Mouse (Mus musculus) brain, embryonic 14.5 days (tissue): ENCODE measurements at regions not wholly inside any gene's neighbourhood (a gene's known extent, or its start where the extent isn't known, plus 50 kb on each side); places are given as distances from the start of the nearest gene placed in this dataset.
A peak's percentile ranks its signal among the peaks of the same experiment; 100 is the strongest.

Experiments
- DNase-seq: peaks from one replicate; pipeline ENCODE4 v3.0.0-alpha.2; 2011; ENCODE audit warnings: low read depth
- CTCF ChIP-seq: fragments of 200-500 bp; IDR thresholded peaks from 2 replicates; pipeline ENCODE4 v1.5.1; 2012; ENCODE audit warnings: inconsistent platforms, mild to moderate bottlenecking, moderate library complexity, borderline replicate concordance; ENCODE audit not compliant: insufficient read depth, insufficient read length; ENCODE audit errors: extremely low read depth
- POLR2A ChIP-seq: fragments of 200-500 bp; IDR thresholded peaks from 2 replicates; pipeline ENCODE4 v1.6.1; 2012; ENCODE audit warnings: mild to moderate bottlenecking, inconsistent platforms, borderline replicate concordance; ENCODE audit not compliant: poor library complexity, insufficient read depth, insufficient read length, severe bottlenecking; ENCODE audit errors: extremely low read depth

GRCm38 (mm10) chr12:31156154-31156720 lies 82.6 kb downstream of the Fam110c start:
- no peak for TF ChIP-seq POLR2A
- TF ChIP-seq CTCF: no peak
- no peak for DNase-seq

DNA sequence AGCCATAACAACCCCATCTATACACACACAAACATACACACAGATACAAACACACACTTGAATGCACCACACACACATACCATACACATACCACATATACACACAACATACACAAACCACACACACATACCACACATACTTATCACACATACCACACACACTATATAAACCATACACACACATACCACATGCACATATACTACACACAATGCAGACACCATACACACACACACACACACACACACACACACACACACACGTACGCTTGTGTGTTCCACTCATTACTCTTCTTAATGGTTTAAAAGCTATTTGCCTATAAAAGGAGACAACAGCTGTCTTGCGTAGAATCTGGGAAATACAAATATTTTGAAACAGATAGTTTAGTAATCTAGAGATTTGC lies 83.1 kb upstream of the Gm6993 start:
- TF ChIP-seq CTCF (no peak), POLR2A (no peak)
- no peak for DNase-seq

DNA sequence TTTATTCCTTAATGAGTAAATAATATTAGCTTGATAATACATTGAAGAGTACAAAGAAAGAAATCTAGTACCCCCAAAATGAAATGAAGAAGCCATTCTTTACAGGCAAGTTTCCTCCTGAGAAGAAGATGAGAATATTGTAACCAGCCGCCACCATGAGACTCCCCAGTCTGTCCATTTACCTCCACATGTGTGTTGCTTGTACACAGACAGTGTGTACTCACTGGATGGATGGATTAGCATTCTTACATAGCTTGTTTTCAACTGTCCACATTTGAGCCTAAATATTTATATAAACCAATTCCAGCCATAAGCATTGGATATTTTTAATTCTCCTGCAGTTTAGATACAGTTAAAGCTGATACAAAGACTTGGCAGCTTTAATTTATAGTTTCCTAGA lies 82.7 kb upstream of the Gm6993 start:
- TF ChIP-seq CTCF (no peak), POLR2A (no peak)
- no peak for DNase-seq

DNA sequence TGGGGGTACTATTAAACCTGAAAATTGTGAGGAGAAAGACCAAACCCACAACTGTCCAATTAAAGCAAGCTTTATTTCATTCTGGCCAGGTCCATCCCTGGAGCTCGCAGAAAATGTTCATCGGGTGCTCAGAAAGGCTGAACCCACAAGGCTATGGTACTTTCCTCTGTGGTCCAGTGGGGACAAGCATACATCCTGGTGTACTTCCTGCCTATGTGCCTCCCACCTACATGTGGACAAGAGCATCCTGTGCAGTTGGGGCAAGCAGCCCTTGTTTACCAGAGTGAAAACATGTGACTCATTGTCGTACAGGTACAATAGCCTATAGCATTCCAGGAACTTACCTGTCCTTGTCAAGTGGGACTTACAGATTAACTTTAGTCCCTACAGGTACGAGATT lies 81.7 kb upstream of the Gm6993 start:
- TF ChIP-seq POLR2A (no peak), CTCF (no peak)
- DNase-seq: no peak

GRCm38 (mm10) chr12:31159378-31159777 lies 81.2 kb upstream of the Gm6993 start:
- no peak for DNase-seq
- no peak for TF ChIP-seq POLR2A
- no peak for TF ChIP-seq CTCF

GRCm38 (mm10) chr12:31168221-31168890 lies 72.2 kb upstream of the Gm6993 start:
- no peak for TF ChIP-seq POLR2A
- TF ChIP-seq CTCF: peak; percentile 29; the same call in 1 of the 2 replicates
- DNase-seq: peak; percentile 34

GRCm38 (mm10) chr12:31170111-31170510 lies 70.5 kb upstream of the Gm6993 start:
- DNase-seq: no peak
- TF ChIP-seq CTCF: no peak
- TF ChIP-seq POLR2A: no peak

GRCm38 (mm10) chr12:31170546-31171160 lies 69.9 kb upstream of the Gm6993 start:
- DNase-seq: peak; percentile 51
- TF ChIP-seq CTCF: no peak
- TF ChIP-seq POLR2A: no peak

DNA sequence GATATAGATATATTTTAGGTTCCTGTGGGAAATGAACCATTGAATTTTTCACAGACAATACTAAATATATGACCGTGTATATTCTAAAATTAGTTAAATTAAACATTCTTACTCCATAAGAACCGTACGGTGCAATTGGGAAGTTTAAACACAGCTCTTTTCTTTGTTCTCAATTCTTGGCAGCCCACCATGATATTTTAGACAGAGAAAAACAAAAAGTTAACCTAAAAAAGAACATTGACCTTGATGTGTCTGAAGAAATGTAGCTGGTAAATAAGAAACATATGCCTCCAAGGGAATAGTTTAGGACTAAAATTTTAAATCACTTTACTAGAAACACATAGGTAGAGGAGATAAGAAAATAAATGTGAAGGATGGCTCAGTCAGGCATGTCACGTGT lies 68.6 kb upstream of the Gm6993 start:
- no peak for DNase-seq
- no peak for TF ChIP-seq CTCF
- TF ChIP-seq POLR2A: no peak

GRCm38 (mm10) chr12:31172451-31173318 lies 67.9 kb upstream of the Gm6993 start:
- TF ChIP-seq CTCF: no peak
- TF ChIP-seq POLR2A: no peak
- no peak for DNase-seq

DNA sequence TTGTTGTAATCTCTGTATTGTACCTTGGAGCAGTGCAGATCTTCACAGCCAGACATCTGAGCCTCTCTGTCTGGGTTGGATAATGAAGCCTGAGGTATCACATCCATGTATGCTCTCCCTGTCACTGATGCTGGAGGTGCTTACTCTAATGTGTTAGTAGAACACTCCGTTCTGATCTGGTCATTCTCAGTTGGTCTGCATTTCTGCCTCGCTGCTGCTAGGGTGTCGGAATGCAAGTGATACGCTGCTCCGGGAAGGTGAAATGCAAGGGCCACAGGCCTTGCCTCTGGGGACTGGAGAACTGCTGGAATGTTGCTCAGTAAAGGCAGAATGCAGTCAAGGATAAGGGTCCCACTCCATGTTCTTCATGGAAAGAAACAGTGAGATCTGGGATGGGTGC lies 67.1 kb upstream of the Gm6993 start:
- TF ChIP-seq POLR2A (no peak), CTCF (no peak)
- no peak for DNase-seq

- TF ChIP-seq CTCF: no peak
- no peak for TF ChIP-seq POLR2A
- no peak for DNase-seq
Measured at GRCm38 (mm10) chr12:31179536-31179935, 61.0 kb upstream of the Gm6993 start.
